Mouse (Mus musculus) adipocyte (in vitro differentiated cells): ENCODE results near the gene Prl3d1.
"Not testable (repeated sequence)": the region's sequence is repeated elsewhere in the genome, so short reads cannot be mapped to it uniquely, and the experiment has no call there.

Source experiments
- DNase-seq: peaks from one replicate; pipeline ENCODE4 v3.0.0-alpha.2; 2016; ENCODE audit warnings: low spot score

Prl3d1 gene

GRCm38 (mm10) chr13:27093890-27094289, at the start of gene Prl3d1:
Gene Prl3d1, plus strand, starts transcription at chr13:27094190.
- not testable (repeated sequence) for DNase-seq

- DNase-seq = no peak
Observed at GRCm38 (mm10) chr13:27057270-27057669, 36.7 kb upstream of the Prl3d1 start, which contains the start of gene Prl. Gene Prl, plus strand, starts transcription at chr13:27057570.

GRCm38 (mm10) chr13:27059177-27059576, 34.8 kb upstream of the Prl3d1 start:
- no peak for DNase-seq

GRCm38 (mm10) chr13:27121398-27121797, 27.4 kb downstream of the Prl3d1 start, which contains the start of gene Prl3d2:
Gene Prl3d2, plus strand, starts transcription at chr13:27121698.
- DNase-seq = not testable (repeated sequence)

- no peak for DNase-seq
Observed at GRCm38 (mm10) chr13:27148264-27148663, 54.3 kb downstream of the Prl3d1 start.
